Mouse (Mus musculus) testis, adult 2 months (tissue): ENCODE data around the gene Abca1.

ENCODE experiments used
- CTCF ChIP-seq: fragments of 200-500 bp; IDR thresholded peaks from 2 replicates; pipeline ENCODE4 v1.5.1; 2012; ENCODE audit warnings: low read depth, mild to moderate bottlenecking, inconsistent platforms, low read length, moderate library complexity; ENCODE audit not compliant: control insufficient read depth, insufficient read depth, insufficient replicate concordance
- POLR2A ChIP-seq: fragments of 200-500 bp; IDR thresholded peaks from 2 replicates; pipeline ENCODE4 v1.6.1; 2012; ENCODE audit warnings: low read depth, mild to moderate bottlenecking, inconsistent platforms, low read length, moderate library complexity; ENCODE audit not compliant: control insufficient read depth

DNA sequence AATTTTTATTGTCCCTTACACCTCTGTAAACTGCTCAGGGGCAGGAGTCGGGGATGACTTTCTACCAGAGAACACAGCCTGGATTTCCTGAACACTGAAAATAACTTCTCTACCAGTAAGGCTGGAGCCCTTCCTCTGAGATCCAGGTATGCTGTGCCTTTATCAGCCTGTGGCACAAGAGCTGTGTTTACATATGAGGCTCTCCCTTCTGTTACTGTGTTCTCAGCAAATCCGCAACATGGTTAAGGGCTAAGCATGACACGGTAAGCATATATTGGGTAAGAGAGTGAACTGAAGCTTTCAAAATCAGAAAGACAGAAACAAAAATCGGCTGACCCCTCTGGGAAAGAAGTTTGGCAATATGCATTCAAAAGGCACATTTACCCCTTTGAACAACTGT, 25.7 kb downstream of the Abca1 start:
- TF ChIP-seq CTCF (no peak), POLR2A (no peak)
